Mouse (Mus musculus) common myeloid progenitor, adult 5-6 weeks (primary cell): ENCODE results near the gene Ddx21. TPM values are rescaled to one million over a fixed set of nuclear protein-coding genes. Genes with fewer than 3 reads are reported as not detected.

Experiments
- ATAC-seq: replicated peaks from 2 replicates; pipeline ENCODE4 v1.8.0; 2016; ENCODE audit warnings: low read depth, mild to moderate bottlenecking, moderate TSS enrichment, inconsistent platforms; ENCODE audit not compliant: poor library complexity, severe bottlenecking
- total RNA-seq: library from RNA; stranded (forward); fragments of 200-1000, 187-1606 nt; gene quantifications from 2 replicates; pipeline ENCODE4 v1.2.3, GENCODE M21; 2017

Ddx21 gene
- total RNA-seq, 1 experiment from 2014 or later: 283 TPM

- no peak for ATAC-seq
Measured at GRCm38 (mm10) chr10:62575001-62575400, 27.1 kb downstream of the Ddx21 start.

- ATAC-seq: 0 out of 2 replicates have a peak, but pooled peaks have one; percentile 42
Measured at GRCm38 (mm10) chr10:62570126-62570871, 31.8 kb downstream of the Ddx21 start.

GRCm38 (mm10) chr10:62568861-62569260 is 33.2 kb downstream of the Ddx21 start:
- no peak for ATAC-seq

GRCm38 (mm10) chr10:62557736-62558135 is 44.3 kb downstream of the Ddx21 start:
- no peak for ATAC-seq

- ATAC-seq: peak; percentile 54
Measured at GRCm38 (mm10) chr10:62556558-62556901, 45.6 kb downstream of the Ddx21 start.

- ATAC-seq: no peak
Measured at GRCm38 (mm10) chr10:62555705-62556557, 46.1 kb downstream of the Ddx21 start.

- ATAC-seq: peak; percentile 63
Measured at GRCm38 (mm10) chr10:62553611-62554091, 48.4 kb downstream of the Ddx21 start.

GRCm38 (mm10) chr10:62550787-62551300 is 51.2 kb downstream of the Ddx21 start:
- no peak for ATAC-seq

- peak; percentile 76 for ATAC-seq
Measured at GRCm38 (mm10) chr10:62549523-62550166, 52.4 kb downstream of the Ddx21 start.

- ATAC-seq: no peak
Measured at GRCm38 (mm10) chr10:62546441-62546840, 55.6 kb downstream of the Ddx21 start.

GRCm38 (mm10) chr10:62545759-62546158 is 56.3 kb downstream of the Ddx21 start:
- ATAC-seq: no peak

GRCm38 (mm10) chr10:62544316-62544715 is 57.8 kb downstream of the Ddx21 start:
- ATAC-seq: no peak

GRCm38 (mm10) chr10:62543399-62543808 is 58.7 kb downstream of the Ddx21 start:
- ATAC-seq: peak; percentile 87

- ATAC-seq: peak; percentile 5
Measured at GRCm38 (mm10) chr10:62542928-62543327, 59.2 kb downstream of the Ddx21 start.

- ATAC-seq: no peak
Measured at GRCm38 (mm10) chr10:62542507-62542906, 59.6 kb downstream of the Ddx21 start.

- ATAC-seq: peak; percentile 57
Measured at GRCm38 (mm10) chr10:62541499-62541898, 60.6 kb downstream of the Ddx21 start.

- 0 out of 2 replicates have a peak, but pooled peaks have one; percentile 8 for ATAC-seq
Measured at GRCm38 (mm10) chr10:62540800-62541199, 61.3 kb downstream of the Ddx21 start.

GRCm38 (mm10) chr10:62534509-62534908 is 67.6 kb downstream of the Ddx21 start:
- ATAC-seq: no peak

GRCm38 (mm10) chr10:62532832-62533231 is 69.2 kb downstream of the Ddx21 start:
- ATAC-seq: peak; percentile 88
